Mouse (Mus musculus) MEL (cell line): ENCODE results near the gene Ehbp1.

Experiments
- CHD1 ChIP-seq: IDR thresholded peaks from 2 replicates; pipeline ENCODE4 v1.6.1; 2012; ENCODE audit warnings: low read depth, mild to moderate bottlenecking, inconsistent platforms, low read length, improper control_type of control experiment
- CTCF ChIP-seq, 3 experiments: IDR thresholded peaks in 2 of 3; conservative IDR thresholded peaks in 1 of 3; 2 replicates each; pipeline ENCODE4 v1.5.1; 2011 to 2012; ENCODE audit warnings: low read length in 3 of 3, low read depth in 2 of 3, mild to moderate bottlenecking in 2 of 3, improper control_type of control experiment in 1 of 3, inconsistent platforms in 1 of 3, mixed read lengths in 1 of 3, moderate library complexity in 1 of 3; ENCODE audit not compliant: control insufficient read depth in 1 of 3, insufficient read depth in 1 of 3, poor library complexity in 1 of 3, severe bottlenecking in 1 of 3
- EP300 ChIP-seq, 2 experiments: IDR thresholded peaks; 2 replicates each; pipeline ENCODE4 v1.6.1; 2011; ENCODE audit warnings: improper control_type of control experiment in 2 of 2, low read length in 2 of 2, low read depth in 1 of 2, mild to moderate bottlenecking in 1 of 2
- ETS1 ChIP-seq: IDR thresholded peaks from 2 replicates; pipeline ENCODE4 v1.6.1; 2012; ENCODE audit warnings: low read depth, mild to moderate bottlenecking, inconsistent platforms, low read length, improper control_type of control experiment, moderate library complexity
- HCFC1 ChIP-seq: IDR thresholded peaks from 2 replicates; pipeline ENCODE4 v1.6.1; 2012; ENCODE audit warnings: low read depth, mild to moderate bottlenecking, inconsistent platforms, low read length, improper control_type of control experiment, moderate library complexity
- MAFK ChIP-seq: IDR thresholded peaks from 2 replicates; pipeline ENCODE4 v1.6.1; 2011; ENCODE audit warnings: low read depth, mild to moderate bottlenecking, low read length, improper control_type of control experiment, borderline replicate concordance
- NELFE ChIP-seq: IDR thresholded peaks from 2 replicates; pipeline ENCODE4 v1.6.1; 2011; ENCODE audit warnings: low read depth, low read length, improper control_type of control experiment
- POLR2A ChIP-seq, 2 experiments: IDR thresholded peaks; 2 replicates each; pipeline ENCODE4 v1.6.1; 2011 to 2012; ENCODE audit warnings: low read length in 2 of 2, mild to moderate bottlenecking in 2 of 2, control low read depth in 1 of 2, improper control_type of control experiment in 1 of 2, low read depth in 1 of 2, moderate library complexity in 1 of 2; ENCODE audit not compliant: control insufficient read depth in 1 of 2, insufficient read depth in 1 of 2, poor library complexity in 1 of 2
- RCOR1 ChIP-seq: IDR thresholded peaks from 2 replicates; pipeline ENCODE4 v1.6.1; 2012; ENCODE audit warnings: low read depth, mild to moderate bottlenecking, inconsistent platforms, low read length, improper control_type of control experiment
- SIN3A ChIP-seq: IDR thresholded peaks from 2 replicates; pipeline ENCODE4 v1.6.1; 2012; ENCODE audit warnings: low read length, improper control_type of control experiment, inconsistent platforms
- UBTF ChIP-seq: IDR thresholded peaks from 2 replicates; pipeline ENCODE4 v1.6.1; 2012; ENCODE audit warnings: low read depth, mild to moderate bottlenecking, inconsistent platforms, low read length, improper control_type of control experiment, moderate library complexity, borderline replicate concordance; ENCODE audit not compliant: insufficient read depth
- USF2 ChIP-seq, 2 experiments: IDR thresholded peaks; 2 replicates each; pipeline ENCODE4 v1.6.1; 2011 to 2012; ENCODE audit warnings: improper control_type of control experiment in 2 of 2, low read length in 2 of 2, borderline replicate concordance in 1 of 2, inconsistent platforms in 1 of 2, low read depth in 1 of 2, mild to moderate bottlenecking in 1 of 2; ENCODE audit not compliant: insufficient read depth in 1 of 2
- ZC3H11A ChIP-seq: IDR thresholded peaks from 2 replicates; pipeline ENCODE4 v1.6.1; 2012; ENCODE audit warnings: low read depth, mild to moderate bottlenecking, inconsistent platforms, low read length, improper control_type of control experiment

DNA sequence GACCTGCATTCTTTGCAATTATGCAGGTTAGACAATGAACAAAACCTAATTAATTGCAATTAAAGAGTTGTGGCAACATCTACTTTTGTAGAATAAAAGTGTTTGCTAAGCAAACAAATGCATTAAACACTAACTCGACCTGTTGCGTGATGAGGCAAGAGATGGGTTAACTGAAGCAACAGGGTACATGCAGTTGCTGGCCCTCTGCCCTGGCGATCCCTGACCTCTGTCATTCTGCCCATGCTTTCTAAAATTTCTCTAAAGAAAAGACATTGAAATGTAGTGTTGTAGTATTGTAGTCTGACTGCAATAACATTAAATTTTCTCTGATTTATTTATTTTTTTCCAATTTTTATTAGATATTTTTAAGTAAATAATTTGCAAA lies 31.2 kb upstream of the Ehbp1 start:
- TF ChIP-seq EP300 (IDR thresholded peaks at IDR 0.05; ENCODE audit: low read depth in 1 of 2, low read length in 2 of 2) (no peak), CHD1 (no peak), HCFC1 (no peak), ETS1 (no peak), UBTF (no peak), MAFK (no peak), CTCF (IDR thresholded peaks at IDR 0.05 in 2 of 3, conservative IDR thresholded peaks at IDR 0.05 in 1 of 3; ENCODE audit: control insufficient read depth in 1 of 3, insufficient read depth in 1 of 3, low read depth in 2 of 3, low read length in 3 of 3, poor library complexity in 1 of 3, severe bottlenecking in 1 of 3) (no peak), POLR2A (IDR thresholded peaks at IDR 0.05; ENCODE audit: control insufficient read depth in 1 of 2, insufficient read depth in 1 of 2, low read depth in 1 of 2, low read length in 2 of 2, poor library complexity in 1 of 2) (no peak), SIN3A (no peak), ZC3H11A (no peak), USF2 (IDR thresholded peaks at IDR 0.05; ENCODE audit: borderline replicate concordance in 1 of 2, insufficient read depth in 1 of 2, low read depth in 1 of 2, low read length in 2 of 2) (no peak), NELFE (no peak), RCOR1 (no peak)
